Mouse (Mus musculus) spleen, postnatal 36 days (tissue): ENCODE measurements around the gene Gm19345.
A peak's percentile ranks its signal among the peaks of the same experiment; 100 is the strongest.

Source experiments
- DNase-seq, 2 experiments: peaks; one replicate each; pipeline ENCODE4 v3.0.0; 2022; ENCODE audit warnings: low spot score in 2 of 2, mixed read lengths in 1 of 2

Gene Gm19345

DNA sequence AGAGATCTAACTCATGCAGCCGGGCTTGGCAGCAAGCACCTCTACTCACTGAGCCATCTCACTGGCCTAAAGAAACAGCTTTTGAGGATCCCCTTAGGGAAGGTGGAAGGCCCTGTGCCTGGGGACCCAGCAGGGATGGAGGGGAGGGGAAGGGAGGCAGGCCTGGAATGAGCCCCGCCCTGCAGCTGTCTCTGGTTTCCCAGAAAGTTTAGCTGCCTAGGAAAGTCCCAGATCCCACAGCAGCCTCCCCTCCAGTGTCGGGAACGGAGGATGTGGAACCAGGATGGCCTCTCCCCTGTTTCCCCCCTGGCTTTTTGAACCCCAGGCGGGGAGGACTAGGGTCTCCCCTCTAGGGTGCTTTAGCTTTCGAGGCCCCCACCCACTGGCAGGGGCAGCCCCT lies 25.0 kb upstream of the Gm19345 start:
- DNase-seq, result no peak

DNA sequence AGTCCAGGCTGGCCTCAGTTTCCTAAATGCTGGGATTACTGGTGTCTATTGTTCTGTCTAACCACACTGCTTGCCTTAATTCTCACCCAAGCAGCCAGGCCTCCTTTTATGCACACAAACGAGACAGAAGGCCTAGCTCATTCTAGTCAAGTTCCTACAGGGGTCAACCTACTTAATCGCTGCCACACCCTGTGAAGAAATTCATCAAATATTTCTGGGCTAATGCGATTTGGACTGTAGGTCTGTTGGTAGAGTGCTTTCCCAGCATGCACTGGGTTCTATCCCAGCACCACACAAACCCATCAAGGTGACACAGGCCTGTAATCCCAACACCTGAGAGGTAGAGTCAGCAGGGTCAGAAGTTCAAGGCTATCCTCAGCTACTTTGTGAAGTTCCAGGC lies 22.1 kb upstream of the Gm19345 start:
- DNase-seq, result no peak

DNA sequence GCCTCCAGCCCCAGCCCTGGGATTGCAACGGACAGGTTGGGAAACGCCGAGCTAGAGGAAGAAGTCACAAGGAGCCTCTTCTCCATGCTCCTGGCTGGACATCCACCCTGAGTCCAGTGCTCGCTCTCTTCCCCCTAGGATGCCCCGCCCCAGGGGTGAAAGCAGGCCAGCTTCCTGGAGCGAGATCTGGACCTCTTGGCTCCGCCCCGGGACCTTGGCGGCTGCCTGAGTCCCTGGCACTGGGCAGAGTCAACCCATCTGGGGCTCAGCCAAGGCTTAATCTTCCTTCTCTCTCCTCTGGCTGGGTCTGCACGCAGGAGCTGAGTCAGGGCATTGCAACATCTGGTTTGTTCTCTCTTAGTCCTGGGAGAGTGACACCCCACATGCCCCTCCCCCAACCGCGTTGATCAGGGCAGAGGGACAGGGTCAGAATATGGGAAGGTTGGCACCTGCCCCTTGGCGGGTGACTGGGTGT lies 21.1 kb upstream of the Gm19345 start:
- DNase-seq, result peak; percentile 62 to 73

DNA sequence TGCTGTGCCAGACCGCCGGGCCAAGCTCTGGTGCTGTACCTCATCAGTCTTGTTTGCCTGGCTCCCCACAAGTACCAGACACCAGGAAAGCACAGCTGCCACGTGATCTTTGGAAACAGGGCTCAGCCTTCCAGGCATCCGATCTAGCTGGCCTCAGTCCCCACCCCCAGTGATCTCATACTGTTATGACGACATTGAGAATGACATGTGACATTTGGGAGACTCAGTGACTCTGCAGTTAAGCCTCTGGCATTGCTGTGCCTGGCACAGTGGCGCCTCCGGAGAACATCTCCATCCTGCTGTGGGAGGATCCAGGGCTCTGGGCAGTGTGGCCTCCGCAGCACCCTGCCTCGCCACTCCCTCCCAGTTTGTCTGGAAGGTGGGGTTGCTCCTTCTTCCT lies 20.0 kb upstream of the Gm19345 start:
- no peak for DNase-seq

DNA sequence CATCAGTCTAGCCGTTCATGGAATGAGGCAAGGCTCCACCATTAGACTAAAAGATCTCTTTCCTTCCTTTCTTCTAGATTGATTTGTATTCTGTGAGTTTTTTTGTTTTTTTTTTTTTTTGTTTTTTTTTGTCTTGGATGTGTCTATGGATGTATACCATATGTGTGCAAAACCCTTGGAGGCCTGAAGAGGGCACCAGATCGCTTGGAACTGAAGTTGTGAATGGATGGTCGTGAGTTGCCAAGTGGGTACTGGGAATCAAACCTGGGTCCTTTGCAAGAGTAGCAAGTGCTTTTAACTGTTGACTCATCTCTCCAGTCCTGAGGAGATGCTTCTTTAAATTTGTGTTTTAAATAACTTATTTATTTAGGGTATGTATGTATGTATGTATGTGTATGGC lies 17.7 kb upstream of the Gm19345 start:
- DNase-seq, result no peak

DNA sequence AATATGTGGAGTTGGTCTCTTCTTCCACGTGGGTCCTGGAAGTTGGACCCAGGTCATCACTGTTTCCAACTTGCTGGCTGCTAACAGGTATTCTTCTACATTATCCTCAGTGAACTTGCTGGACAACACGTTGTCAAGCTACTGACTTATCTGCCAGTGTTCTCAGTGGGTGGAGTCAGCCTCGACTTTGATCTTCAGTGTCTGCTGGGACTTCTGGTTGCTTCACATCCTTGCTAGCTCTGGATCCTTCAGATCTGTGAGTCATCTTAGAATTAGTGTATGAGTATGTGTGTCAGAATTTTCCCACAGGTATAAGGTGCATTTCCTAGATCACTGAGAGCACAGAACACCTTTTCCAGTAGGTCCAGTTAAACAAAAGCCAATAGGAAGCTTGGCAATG lies 15.0 kb upstream of the Gm19345 start:
- no peak for DNase-seq

DNA sequence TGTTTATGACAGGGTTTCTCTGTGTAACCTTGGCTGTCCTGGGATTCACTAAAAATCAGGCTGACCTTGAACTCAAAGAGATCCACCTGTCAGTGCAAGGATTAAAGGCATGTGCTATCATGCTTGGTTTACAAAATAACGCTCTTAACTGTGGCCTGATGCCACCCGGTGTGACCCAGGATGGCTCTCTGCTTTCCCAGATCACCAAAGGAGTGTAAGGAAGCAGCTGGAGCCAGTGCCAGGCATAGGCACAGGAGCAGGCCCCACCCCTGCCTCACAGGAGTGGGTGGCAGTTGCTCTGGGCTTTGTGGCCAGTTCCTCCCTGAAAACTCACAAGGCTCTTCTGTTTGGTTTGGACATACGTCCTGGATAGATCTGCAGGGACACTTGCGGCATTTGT lies 11.4 kb upstream of the Gm19345 start:
- DNase-seq, result no peak

DNA sequence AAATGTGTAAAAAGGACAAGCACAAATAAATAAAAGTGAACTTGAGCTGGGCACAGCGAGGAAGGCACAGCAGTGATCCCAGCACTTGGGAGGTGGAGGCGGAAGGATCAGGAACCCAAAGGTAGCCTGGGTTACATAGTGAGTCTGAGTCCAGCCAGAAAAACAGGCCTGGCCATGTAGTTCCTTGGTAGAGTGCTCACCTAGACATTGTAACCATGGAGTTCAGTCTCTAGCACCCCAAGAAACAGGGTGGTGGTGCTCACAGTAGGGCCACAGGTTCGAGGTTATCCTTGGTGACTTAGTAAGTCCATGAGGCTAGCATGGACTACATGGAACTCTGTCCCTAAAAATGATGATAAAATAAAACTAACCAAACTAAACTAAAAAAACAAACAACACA lies 10.9 kb upstream of the Gm19345 start:
- no peak for DNase-seq

DNA sequence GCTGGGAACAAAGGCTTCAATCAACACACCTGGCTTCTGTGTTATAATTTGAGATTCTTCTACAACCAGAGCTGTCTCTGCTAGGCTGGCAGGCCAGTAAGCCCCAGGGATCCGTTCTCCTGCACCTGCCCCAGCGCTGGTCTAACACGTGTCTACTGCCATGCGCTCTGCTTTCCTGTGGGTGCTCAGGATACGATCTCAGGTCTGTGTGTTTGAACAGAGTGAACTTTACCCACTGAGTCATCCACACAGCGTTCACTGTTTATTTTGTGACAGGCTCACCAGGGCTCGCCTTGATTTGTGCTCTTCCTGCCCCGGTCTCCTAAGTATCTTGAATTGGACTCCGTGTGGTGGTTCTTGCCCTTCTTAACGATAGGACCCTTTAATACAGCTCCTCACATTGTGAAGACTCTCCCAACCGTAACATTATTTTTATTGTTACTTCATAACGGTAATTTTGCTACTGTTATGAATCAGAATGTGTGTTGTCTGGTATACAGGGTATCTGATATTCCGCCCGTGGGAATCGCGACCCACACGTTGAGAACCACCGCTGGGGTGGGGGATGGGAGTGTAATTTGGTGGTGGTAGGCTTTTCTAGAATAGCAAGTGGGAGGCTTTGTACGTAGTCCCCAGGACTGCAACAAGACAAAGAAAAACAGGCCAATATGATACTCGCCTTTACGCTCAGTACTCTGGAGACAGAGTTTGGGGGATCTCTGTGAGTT lies 10.0 kb upstream of the Gm19345 start:
- DNase-seq, result no peak

DNA sequence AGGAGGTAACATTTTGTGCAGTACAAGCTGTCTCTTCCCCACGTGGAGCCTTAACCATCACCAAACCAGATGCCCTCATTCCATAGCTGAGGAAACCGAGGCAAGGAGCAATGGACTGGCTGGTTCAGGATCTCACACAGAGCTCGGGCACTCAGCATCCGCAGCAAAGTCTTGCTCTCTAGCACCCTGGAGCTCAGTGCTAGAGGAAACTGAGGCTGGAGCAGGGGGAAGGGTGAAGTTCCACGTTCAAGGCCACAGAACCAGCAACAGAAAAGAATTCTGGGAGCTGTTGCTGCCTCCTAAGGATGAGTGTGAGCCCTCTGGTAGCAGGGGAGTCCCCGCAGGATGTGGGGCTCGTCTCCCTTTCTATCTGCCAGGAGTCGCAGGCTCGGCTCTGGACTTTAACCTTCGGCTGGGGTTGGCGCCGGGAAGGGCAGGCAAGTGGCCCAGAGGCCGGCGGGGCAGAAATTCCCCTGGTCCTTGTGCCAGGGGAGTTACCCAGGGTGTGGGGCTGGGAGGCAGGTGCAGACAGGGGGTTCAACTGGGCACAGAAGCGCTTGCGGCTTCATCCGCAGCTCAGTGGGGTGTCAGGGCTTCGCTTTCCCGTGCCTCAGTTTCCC lies 8.8 kb upstream of the Gm19345 start:
- no peak for DNase-seq

DNA sequence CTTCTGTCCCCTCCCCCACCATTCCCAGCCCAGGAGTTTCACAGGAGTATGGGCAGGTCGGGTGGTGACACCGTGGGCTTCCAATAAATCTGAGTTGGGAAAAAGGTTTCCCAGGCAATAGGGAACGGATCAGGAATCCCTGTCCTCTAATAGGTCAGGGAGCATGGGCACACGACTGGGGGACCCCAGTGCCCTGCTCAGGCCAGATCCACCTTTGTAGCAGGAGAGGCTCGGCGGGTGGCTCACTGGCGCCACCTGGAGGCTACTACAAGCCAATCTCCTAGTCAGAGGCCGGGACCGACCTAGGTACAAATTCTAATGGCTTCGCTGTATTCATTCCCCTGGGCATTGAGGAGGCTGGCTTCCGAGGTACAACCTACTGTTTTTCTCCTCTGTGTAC lies 8.2 kb upstream of the Gm19345 start:
- peak; percentile 73 to 75 for DNase-seq

DNA sequence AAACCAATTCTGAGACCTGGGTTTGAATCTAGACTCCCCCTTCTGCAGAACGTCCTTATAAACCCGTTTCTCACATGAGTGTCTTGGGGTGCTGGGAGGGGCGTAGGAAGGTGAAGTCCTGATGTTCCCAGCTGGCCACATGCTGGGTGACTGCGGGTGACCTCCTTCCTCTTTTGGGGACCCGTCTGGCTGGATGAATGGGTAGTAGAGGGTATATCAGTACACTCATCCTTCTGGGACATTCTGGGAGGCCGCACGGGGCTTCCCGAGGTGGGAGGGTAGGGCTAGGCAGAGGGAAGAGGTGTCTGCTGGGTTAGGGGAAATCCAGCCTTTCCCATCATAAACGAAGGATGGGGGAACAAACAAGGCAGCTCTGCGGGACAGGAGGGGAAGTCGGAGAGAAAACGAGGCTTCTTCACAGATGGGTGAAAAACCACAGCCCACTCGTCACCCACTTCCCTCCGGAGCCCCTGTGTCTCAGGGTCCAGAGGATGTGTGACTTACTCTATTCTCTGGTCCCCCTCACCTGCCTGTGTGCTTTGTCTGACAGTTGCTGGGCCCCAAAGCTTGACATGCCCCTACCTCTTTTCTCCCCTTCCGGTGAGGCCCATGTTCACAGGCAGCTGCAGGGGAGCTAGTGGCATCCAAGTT lies 7.2 kb upstream of the Gm19345 start:
- DNase-seq, result peak; percentile 75 to 77

DNA sequence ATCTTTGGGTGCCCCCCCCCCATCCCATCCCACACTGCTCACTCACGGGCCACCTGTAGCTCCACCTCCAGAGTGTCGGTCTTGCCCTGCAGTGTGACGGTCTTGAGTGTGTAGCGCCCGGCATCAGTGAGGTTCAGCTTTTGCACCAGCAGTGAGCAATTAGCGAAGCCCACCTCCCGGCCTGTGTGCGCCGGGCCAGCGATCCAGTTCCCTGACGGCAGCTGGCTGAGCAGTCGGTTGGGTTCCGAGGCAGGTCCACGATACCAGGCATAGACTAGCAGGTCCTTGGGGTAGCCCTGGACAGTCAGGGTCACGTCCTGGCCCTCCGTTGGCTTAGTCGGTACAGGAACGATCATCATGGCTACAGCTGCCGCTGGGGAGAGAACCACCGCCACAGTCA lies 1.7 kb downstream of the Gm19345 start:
- no peak for DNase-seq

DNA sequence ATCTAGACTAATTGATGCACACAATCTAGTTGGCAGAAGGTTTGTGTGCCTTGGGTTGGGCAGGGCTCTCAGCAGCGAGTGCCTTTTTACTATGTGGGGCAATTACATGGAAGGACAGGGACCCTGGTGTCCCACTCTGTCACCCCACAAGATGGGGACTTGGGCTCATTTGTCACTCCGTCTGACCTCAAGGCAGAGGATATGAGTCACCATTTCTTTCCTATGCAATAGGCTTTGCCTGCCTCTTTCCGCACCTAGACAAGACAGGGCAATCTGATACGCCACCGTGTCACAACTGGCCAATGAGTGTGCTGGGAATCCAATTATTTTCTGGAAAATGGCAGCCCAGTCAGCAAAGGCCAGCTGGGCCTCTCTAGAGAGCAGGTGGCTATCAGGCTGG lies 3.9 kb downstream of the Gm19345 start:
- DNase-seq, result no peak

DNA sequence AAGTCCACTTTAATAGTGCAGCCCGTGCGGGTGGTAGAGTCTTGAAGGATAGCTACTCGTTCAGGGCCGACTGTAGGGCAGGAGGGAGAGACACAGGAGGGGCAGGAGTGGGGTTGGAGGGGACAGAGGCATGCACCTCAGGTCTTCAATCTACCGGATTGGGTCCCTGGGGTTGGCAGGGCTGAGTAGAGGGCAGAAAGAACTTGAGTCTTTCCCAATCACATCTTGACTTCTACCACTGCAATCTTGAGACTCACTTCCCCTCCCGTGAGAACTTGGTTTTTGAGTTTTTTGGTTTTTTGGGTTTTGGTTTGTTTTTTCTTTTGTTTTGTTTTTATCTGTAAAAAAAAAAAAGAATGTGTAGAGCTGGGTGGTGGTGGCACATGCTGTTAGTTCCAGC lies 4.5 kb downstream of the Gm19345 start:
- DNase-seq, result no peak

DNA sequence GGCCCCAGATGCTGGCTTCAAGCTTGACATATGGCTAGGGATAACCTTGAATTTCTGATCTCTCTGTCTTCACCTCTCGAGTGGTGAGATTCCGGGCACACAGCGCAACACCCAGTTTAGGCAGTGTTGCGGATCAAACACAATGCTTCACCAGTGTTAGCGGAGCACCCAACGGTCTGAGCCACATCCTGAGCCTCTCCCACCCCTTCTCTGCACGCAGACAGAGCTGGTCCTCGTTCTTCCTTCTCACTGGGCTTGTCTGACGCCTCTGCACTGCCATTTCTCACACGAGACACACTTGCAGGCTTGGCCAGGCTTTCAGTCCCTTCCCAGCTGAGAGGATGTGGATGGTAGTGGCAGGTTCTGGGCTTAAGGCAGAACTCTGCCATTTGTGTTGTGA lies 7.9 kb downstream of the Gm19345 start:
- DNase-seq, result no peak

DNA sequence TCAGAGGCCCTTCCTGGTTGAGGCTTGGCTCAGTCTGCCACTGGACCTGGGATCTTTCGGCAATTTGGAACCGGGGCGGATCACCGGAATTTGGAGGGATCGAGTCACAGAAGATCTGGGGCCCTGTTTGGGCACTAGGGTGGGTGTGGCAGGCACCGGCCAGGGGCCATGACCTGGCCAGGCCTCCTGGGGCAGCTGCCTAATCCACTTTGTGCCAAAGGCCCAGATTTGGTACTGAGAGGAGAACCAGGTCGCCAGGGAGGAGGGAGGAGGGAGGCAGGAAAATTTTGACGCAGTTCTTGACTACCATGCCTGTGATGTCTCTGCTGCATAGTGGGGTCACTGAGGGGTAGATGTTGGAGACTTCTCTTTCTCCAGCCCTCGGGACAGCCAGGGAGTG lies 9.4 kb downstream of the Gm19345 start, which contains the start of gene Ceacam16:
Ceacam16 (minus strand) TSS at position 101 of the 400 bp plus-strand sequence.
- DNase-seq, result no peak

DNA sequence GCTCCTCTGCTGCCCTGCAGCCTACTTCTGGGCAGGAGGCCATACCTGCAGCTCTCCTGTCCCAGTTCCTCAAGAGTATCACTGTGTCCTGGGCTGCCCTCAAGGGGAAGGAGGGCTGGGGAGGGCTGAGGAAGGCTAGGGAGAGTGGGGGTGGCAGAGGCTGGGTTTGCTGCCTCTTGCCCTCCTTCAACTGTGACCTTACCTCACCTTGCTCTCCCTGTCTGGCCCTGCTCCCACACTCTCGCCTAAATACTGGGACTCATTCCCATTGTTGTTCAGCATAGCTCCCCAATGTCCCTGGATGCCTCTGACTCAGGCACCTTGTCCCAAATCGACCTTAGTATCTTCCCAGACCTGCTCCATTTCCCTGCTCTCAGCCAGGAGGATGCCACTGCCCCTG lies 12.4 kb downstream of the Gm19345 start:
- no peak for DNase-seq

DNA sequence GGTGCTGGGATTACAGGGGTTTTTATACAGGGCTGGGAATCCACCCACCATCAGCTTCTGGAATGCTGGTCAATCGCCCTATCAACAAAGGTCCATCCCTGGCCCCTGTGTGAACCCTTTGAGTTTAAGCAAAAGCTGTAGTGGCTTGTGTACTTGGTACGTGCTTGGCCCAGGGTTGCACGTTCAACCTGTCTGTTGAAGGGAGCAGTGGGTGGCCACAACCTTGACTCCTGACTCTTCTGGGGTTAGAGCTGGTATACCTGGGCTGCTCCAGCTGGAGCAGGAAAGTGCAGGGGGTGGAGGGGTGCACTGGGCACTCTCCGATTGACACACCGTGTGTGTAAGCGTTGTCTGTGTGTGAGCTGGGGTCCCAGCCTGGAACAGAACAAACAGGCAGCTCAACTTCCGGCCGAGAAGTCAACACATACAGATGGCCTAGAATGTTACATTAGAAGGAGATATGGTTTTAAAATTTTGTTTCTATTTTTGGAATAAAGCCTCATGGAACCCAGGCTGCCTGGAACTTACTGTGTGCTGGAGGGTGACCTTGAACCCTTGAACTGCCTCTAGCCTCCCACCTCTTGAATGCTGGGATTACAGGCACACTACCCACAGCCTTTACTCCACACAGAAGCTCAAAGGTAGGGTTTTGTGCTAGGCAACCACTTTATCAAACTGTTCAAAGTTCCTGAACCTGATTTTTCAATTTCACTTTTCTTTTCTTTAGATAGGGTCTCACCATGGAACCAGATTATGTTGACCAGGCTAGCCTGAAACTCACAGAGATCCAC lies 13.6 kb downstream of the Gm19345 start:
- no peak for DNase-seq

DNA sequence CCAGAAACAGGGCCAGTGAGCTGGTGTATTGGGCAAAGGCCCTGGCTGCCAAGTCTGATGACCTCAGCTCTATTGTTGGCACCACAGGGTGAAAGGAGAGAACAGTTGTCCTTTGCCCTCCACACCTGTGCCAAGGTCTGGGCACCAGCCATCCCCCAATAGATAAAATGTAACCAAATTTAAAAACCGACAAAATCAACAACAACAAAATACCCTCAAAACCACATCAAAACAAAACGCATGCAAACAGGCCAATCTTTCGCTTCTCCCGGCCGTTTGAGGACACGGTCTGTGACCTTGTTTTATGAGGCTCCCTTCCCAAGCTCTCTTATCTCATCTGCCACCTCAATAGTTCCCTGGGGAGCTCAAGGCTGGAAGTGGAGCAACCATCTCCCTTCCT lies 14.7 kb downstream of the Gm19345 start:
- DNase-seq, result no peak

DNA sequence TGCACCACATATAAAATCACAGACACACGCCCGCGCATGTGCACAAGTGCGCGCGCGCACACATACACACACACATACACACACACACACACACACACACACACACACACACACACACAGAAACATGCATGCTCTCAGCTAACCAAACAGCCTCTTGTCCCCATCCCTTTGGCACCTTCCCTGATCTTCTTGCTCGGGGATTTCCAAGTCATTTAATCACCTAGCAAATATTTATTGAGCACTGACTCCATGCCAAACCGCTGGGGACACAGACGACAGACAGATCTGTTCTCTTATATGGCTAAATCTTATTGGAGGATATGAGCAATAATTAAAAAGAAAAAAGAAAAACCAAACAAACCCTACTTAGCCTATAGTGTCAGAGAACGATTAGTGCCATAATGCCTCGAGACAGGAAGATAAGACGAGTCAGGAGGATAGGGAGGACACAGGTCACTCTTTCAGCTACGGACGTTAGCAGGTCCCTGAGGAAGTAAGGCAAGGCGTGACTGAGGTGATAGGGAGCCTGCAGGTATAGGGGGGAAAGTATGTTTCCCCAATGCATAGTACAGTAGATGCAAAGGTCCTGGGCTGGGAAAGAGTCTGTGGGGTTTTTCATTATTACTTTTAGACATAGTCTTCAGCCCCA lies 16.1 kb downstream of the Gm19345 start:
- no peak for DNase-seq

DNA sequence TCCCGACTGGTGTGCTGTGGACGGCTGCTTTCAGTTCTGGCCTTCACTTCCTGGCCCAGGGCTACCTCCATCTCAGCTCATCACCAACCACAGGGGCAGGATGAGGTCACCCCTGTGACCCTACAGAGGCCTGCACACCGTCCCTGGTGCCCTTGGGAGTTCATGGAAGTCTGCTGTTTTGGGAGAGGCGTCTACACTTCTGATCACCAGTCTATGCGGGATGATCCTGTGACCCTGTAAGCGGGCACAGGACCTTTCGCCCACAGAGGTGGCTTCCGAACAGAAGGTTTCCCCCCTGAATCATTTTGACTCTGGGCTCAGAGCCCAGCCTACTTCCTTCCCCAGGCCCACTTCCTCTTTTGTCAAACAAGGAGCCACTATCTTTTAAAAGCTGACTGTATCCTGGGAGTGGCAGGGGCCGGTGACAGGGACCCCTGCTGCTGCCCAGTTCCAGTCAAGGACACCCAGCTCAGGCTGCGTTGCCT lies 19.4 kb downstream of the Gm19345 start:
- peak; percentile 78 to 84 for DNase-seq
